Mouse (Mus musculus): ENCODE measurements around the gene Tmem14a.

GRCm38 (mm10) chr1:21251661-21252060 lies 33.3 kb downstream of the Tmem14a start:
- TF ChIP-seq CTCF (IDR thresholded peaks at IDR 0.05; ENCODE audit: borderline replicate concordance, extremely low read depth, insufficient read depth, insufficient read length) (no peak), POLR2A (IDR thresholded peaks at IDR 0.05; ENCODE audit: borderline replicate concordance, extremely low read depth, insufficient read depth, insufficient read length, poor library complexity, severe bottlenecking) (no peak)

Measured in brain, embryonic 14.5 days (tissue).